Mouse (Mus musculus) myocyte (in vitro differentiated cells): ENCODE measurements around the gene Dtx4.
A peak's percentile ranks its signal among the peaks of the same experiment; 100 is the strongest.

Experiments used
- POLR2A ChIP-seq: IDR thresholded peaks from one replicate; pipeline ENCODE4 v1.6.1; 2011; ENCODE audit warnings: low read depth, mild to moderate bottlenecking, control low read depth, moderate library complexity; ENCODE audit not compliant: insufficient read length
- TCF12 ChIP-seq: IDR thresholded peaks from one replicate; pipeline ENCODE4 v1.6.1; 2011; ENCODE audit warnings: mild to moderate bottlenecking, control low read depth; ENCODE audit not compliant: poor library complexity, insufficient read depth, severe bottlenecking
- TCF3 ChIP-seq: IDR thresholded peaks from one replicate; pipeline ENCODE4 v1.6.1; 2011; ENCODE audit warnings: low read depth, control low read depth; ENCODE audit not compliant: insufficient read length
- USF1 ChIP-seq: IDR thresholded peaks from one replicate; pipeline ENCODE4 v1.6.1; 2011; ENCODE audit warnings: low read depth, mild to moderate bottlenecking, control low read depth, moderate library complexity

DNA sequence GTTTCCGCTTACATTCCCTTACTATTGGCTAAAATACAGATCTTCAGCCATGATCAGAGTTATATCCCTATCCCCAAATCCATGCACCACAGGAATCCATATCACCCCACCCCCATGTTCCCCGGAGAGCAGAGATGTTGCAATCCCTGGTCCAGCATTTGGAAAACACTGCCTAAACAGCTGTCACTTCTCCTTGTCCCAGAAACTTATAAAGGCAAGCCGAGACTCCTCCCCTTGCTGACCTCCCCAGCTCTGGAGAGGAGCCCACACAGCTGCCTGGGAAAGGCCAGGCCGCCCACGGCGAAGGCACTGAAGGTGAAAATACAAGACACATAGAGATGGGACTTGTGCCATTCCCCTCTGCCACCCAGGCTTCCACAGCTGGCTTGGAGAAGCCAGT is 14.4 kb downstream of the Dtx4 start:
- peak; percentile 4 for TF ChIP-seq POLR2A
- no peak for TF ChIP-seq USF1
- no peak for TF ChIP-seq TCF3
- TF ChIP-seq TCF12: peak; percentile 82
